Mouse (Mus musculus) common myeloid progenitor, adult 5-6 weeks (primary cell): ENCODE results near the gene Gm13420. TPM values are rescaled to one million over a fixed set of nuclear protein-coding genes. Genes with fewer than 3 reads are reported as not detected.
A peak's percentile ranks its signal among the peaks of the same experiment; 100 is the strongest.
"Not testable (repeated sequence)": the region's sequence is repeated elsewhere in the genome, so short reads cannot be mapped to it uniquely, and the experiment has no call there.

ENCODE experiments used
- ATAC-seq: replicated peaks from 2 replicates; pipeline ENCODE4 v1.8.0; 2016; ENCODE audit warnings: low read depth, mild to moderate bottlenecking, moderate TSS enrichment, inconsistent platforms; ENCODE audit not compliant: poor library complexity, severe bottlenecking
- total RNA-seq: library from RNA; stranded (forward); fragments of 200-1000, 187-1606 nt; gene quantifications from 2 replicates; pipeline ENCODE4 v1.2.3, GENCODE M21; 2017

The Gm13420 gene
- total RNA-seq, 1 experiment from 2014 or later, result not detected

- peak; percentile 86 for ATAC-seq
Observed at GRCm38 (mm10) chr2:29739368-29739767, 12.1 kb downstream of the Gm13420 start.

- no peak for ATAC-seq
Observed at GRCm38 (mm10) chr2:29738799-29739198, 12.7 kb downstream of the Gm13420 start.

- ATAC-seq, result no peak
Observed at GRCm38 (mm10) chr2:29737209-29737925, 14.1 kb downstream of the Gm13420 start.

- ATAC-seq, result no peak
Observed at GRCm38 (mm10) chr2:29735708-29736107, 15.8 kb downstream of the Gm13420 start.

- ATAC-seq, result no peak
Observed at GRCm38 (mm10) chr2:29733348-29733747, 18.1 kb downstream of the Gm13420 start.

- no peak for ATAC-seq
Observed at GRCm38 (mm10) chr2:29732559-29732958, 18.9 kb downstream of the Gm13420 start.

- peak; percentile 85 for ATAC-seq
Observed at GRCm38 (mm10) chr2:29731545-29731944, 19.9 kb downstream of the Gm13420 start.

- ATAC-seq, result no peak
Observed at GRCm38 (mm10) chr2:29729500-29729899, 22.0 kb downstream of the Gm13420 start.

GRCm38 (mm10) chr2:29724664-29725365 is 26.7 kb downstream of the Gm13420 start:
- peak; percentile 52; the same call in 1 of the 2 replicates for ATAC-seq

- no peak for ATAC-seq
Observed at GRCm38 (mm10) chr2:29723132-29723531, 28.4 kb downstream of the Gm13420 start.

GRCm38 (mm10) chr2:29718581-29718980 is 32.9 kb downstream of the Gm13420 start:
- no peak for ATAC-seq

- no peak for ATAC-seq
Observed at GRCm38 (mm10) chr2:29716691-29717090, 34.8 kb downstream of the Gm13420 start.

- ATAC-seq, result no peak
Observed at GRCm38 (mm10) chr2:29716143-29716542, 35.3 kb downstream of the Gm13420 start.

- ATAC-seq, result no peak
Observed at GRCm38 (mm10) chr2:29714127-29714526, 37.4 kb downstream of the Gm13420 start.

GRCm38 (mm10) chr2:29713501-29713900 is 38.0 kb downstream of the Gm13420 start:
- ATAC-seq, result no peak

- ATAC-seq, result no peak
Observed at GRCm38 (mm10) chr2:29711877-29712276, 39.6 kb downstream of the Gm13420 start.

- ATAC-seq, result no peak
Observed at GRCm38 (mm10) chr2:29711038-29711437, 40.4 kb downstream of the Gm13420 start.

- not testable (repeated sequence) for ATAC-seq
Observed at GRCm38 (mm10) chr2:29708209-29708608, 43.3 kb downstream of the Gm13420 start.

GRCm38 (mm10) chr2:29707731-29708130 is 43.8 kb downstream of the Gm13420 start:
- ATAC-seq, result peak; percentile 56; the same call in 1 of the 2 replicates

GRCm38 (mm10) chr2:29706726-29707620 is 44.5 kb downstream of the Gm13420 start:
- no peak for ATAC-seq
